Mouse (Mus musculus): Measurements from ENCODE around the gene Pex13. TPM values are rescaled to one million over a fixed set of nuclear protein-coding genes. Genes with fewer than 3 reads are reported as not detected.

Gene Pex13
- 32.7 and 35.5 TPM in 2 replicates for polyA plus RNA-seq (2012; rRNA removed)

DNA sequence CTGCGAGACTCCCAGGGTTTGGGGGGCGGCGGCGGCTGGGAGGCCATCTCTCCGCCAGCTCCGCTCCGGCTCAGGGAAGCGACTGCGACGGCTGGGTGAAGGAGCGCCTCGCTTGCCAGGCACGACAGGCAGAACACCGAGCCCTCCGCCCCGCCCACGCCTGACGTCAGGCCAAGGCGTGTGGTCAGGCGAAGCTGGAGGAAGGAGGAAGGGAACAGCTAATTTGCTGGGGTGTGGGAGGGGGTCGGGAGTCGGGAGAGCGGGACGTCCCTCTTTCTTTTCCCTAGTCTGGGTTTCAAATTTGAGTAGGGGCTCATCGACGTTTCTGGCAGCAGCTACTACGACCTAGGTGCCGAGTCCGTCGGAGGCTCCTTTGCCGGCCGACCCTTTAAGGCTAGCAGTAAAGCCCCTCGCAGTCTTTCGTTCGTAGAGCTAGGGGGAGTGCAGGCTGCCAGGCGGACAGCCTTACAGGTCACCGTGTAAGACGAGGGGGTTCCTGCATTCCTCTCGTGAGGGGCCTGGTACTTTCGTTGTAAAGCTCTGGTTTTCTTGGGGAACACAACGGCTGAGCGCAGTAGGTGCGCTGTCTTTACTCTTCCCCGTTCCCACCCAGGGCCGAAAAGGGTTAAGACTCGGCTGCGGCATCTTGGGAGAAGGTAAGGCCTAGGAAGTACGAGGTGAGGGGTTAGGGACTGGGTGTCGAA lies at the start of gene Pex13:
Pex13 (minus strand) TSS at position 162 of the 704 bp plus-strand sequence.
- Histone ChIP-seq H3K4me1 (ENCODE audit: control insufficient read depth, insufficient read depth, low read length) (peaks cover 2% of the 10 kb centered on the region; the same call in 1 of the 2 replicates), H3K27me3 (ENCODE audit: control insufficient read depth, insufficient read depth, low read length) (no peaks in the 10 kb centered on the region), H3K4me3 (ENCODE audit: control insufficient read depth, low read depth, low read length) (peak within 1 kb of the TSS; percentile 100), H3K36me3 (ENCODE audit: control insufficient read depth, insufficient read depth, low read length) (no peaks in the 10 kb centered on the region), H3K27ac (ENCODE audit: control insufficient read depth, insufficient read depth, low read depth, low read length) (peak within 1 kb of the TSS; percentile 98)
- TF ChIP-seq POLR2A (IDR thresholded peaks at IDR 0.05; ENCODE audit: control insufficient read depth, low read depth, low read length) = peak; percentile 90
- no peak for TF ChIP-seq CTCF (IDR thresholded peaks at IDR 0.05; ENCODE audit: control insufficient read depth, insufficient read depth, insufficient replicate concordance, low read depth, low read length)

DNA sequence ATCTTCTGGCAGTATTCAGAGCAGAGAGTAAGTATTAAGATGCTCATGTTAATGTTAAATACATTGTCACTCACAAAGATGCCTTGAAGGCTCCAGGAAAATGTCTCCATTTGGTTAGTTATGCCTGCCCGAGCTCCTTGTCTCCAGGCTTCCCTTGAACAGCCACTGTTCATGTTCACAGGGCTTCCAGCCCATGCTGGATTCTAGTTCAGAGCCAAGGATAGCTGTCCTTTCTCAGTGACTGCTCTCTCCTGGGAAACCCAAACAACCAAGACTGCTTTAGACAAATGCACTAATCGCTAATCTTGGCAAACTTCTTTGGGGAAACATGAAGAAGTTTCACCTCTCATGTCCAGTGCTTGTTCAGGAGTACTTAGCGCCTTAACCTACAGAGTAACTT lies 46.5 kb upstream of the Pex13 start:
- Histone ChIP-seq H3K4me1 (ENCODE audit: control insufficient read depth, insufficient read depth, low read length) (no peaks in the 10 kb centered on the region), H3K27me3 (ENCODE audit: control insufficient read depth, insufficient read depth, low read length) (no peaks in the 10 kb centered on the region), H3K4me3 (ENCODE audit: control insufficient read depth, low read depth, low read length) (no peak overlapping the region), H3K27ac (ENCODE audit: control insufficient read depth, insufficient read depth, low read depth, low read length) (no peak overlapping the region), H3K36me3 (ENCODE audit: control insufficient read depth, insufficient read depth, low read length) (peaks cover 2% of the 10 kb centered on the region)
- TF ChIP-seq CTCF (IDR thresholded peaks at IDR 0.05; ENCODE audit: control insufficient read depth, insufficient read depth, insufficient replicate concordance, low read depth, low read length) (no peak), POLR2A (IDR thresholded peaks at IDR 0.05; ENCODE audit: control insufficient read depth, low read depth, low read length) (no peak)

DNA sequence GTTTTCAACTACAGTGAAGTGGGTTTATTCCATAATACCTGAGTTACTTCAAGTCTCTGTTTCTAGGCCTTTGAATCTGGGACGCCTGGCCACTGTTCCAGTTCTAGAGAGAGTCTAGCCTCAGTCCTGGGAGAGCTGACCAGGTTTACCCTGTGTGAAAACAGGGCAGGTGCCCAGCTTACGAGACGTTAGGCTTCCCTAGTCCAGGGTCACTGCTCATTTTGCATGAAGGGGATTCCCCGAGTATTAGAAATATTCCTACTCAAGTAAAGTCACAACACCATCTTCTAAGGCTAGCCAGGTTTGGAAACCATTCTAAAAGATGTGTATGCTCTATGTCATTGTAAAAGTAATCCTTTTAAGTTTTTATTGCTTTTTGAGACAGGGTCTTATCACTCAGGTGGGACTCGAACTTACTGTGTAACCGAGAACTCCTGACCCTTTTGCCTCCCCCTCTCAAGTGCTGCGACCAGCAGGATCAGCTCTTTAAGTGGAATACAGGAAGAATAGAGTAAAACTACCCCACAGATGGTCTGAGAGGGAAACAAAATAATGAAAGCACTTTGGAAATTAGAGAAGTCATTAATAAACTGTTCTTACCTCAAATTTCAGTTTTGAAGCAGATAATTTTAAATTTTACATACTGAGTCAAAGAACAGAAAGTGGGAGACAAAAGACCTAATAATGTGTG lies 39.0 kb upstream of the Pex13 start:
- Histone ChIP-seq H3K27me3 (ENCODE audit: control insufficient read depth, insufficient read depth, low read length) (no peaks in the 10 kb centered on the region), H3K4me3 (ENCODE audit: control insufficient read depth, low read depth, low read length) (no peak overlapping the region), H3K36me3 (ENCODE audit: control insufficient read depth, insufficient read depth, low read length) (peaks cover 2% of the 10 kb centered on the region; the same call in 1 of the 2 replicates), H3K27ac (ENCODE audit: control insufficient read depth, insufficient read depth, low read depth, low read length) (no peak overlapping the region), H3K4me1 (ENCODE audit: control insufficient read depth, insufficient read depth, low read length) (no peaks in the 10 kb centered on the region)
- no peak for TF ChIP-seq POLR2A (IDR thresholded peaks at IDR 0.05; ENCODE audit: control insufficient read depth, low read depth, low read length)
- TF ChIP-seq CTCF (IDR thresholded peaks at IDR 0.05; ENCODE audit: control insufficient read depth, insufficient read depth, insufficient replicate concordance, low read depth, low read length) = no peak

DNA sequence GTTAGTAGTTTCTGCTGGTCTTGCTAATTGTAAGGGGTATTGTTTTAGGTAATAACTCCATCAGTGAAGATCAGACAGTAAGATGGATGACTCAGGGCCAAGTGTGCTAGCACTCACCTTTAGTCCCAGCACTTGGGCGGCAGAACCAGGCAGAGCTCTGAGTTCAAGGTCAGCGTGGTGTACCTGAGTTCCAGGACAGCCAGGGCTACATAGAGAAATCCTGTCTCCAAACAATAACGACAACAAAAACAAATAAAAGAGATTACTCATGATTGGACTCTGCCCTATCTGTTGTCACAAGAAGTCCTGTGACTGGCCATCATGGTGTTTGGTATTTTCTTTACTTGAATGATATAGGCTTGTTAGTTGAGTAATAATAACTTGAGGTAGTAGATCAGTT lies 36.1 kb upstream of the Pex13 start:
- Histone ChIP-seq H3K4me3 (ENCODE audit: control insufficient read depth, low read depth, low read length) (no peak overlapping the region), H3K4me1 (ENCODE audit: control insufficient read depth, insufficient read depth, low read length) (no peaks in the 10 kb centered on the region), H3K27me3 (ENCODE audit: control insufficient read depth, insufficient read depth, low read length) (no peaks in the 10 kb centered on the region), H3K27ac (ENCODE audit: control insufficient read depth, insufficient read depth, low read depth, low read length) (no peak overlapping the region), H3K36me3 (ENCODE audit: control insufficient read depth, insufficient read depth, low read length) (peaks cover 2% of the 10 kb centered on the region; the same call in 1 of the 2 replicates)
- TF ChIP-seq POLR2A (IDR thresholded peaks at IDR 0.05; ENCODE audit: control insufficient read depth, low read depth, low read length) = no peak
- no peak for TF ChIP-seq CTCF (IDR thresholded peaks at IDR 0.05; ENCODE audit: control insufficient read depth, insufficient read depth, insufficient replicate concordance, low read depth, low read length)

DNA sequence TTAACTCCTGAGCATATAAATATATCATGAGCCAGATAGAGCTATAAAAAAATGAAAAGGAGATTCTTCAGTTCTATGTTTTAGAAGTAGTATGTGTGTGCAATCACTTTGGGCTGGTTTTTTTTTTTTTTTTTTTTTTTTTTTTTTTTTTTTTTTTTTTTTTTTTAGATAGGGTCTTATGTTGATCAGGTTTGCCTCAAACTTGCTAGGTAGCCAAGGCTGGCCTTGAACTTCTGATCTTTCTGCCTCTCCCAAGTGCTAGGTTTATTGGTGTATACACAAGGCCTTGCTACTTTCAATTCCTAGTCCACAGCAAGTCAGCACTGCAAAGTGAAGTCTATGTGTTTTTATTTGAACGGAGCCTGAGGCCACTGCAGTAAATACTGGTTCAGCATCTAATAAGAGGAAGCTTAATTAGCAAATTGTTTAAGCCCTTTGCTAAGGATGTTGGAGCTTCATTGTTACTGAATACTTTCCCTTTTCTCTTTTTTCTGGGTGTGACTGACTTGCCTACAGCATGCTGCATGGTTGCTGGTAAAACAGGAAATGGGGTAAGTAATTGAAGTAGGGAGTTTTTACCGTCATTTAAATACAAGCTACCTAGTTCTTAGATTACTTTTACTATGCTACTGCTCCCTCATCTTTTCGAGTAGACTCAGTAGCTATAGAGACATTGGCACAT lies 33.8 kb upstream of the Pex13 start:
- H3K27me3 ChIP-seq (ENCODE audit: control insufficient read depth, insufficient read depth, low read length) = no peaks in the 10 kb centered on the region
- H3K27ac ChIP-seq (ENCODE audit: control insufficient read depth, insufficient read depth, low read depth, low read length) = no peak overlapping the region
- H3K4me1 ChIP-seq (ENCODE audit: control insufficient read depth, insufficient read depth, low read length) = no peaks in the 10 kb centered on the region
- peaks cover 2% of the 10 kb centered on the region; the same call in 1 of the 2 replicates for H3K36me3 ChIP-seq (ENCODE audit: control insufficient read depth, insufficient read depth, low read length)
- no peak for TF ChIP-seq POLR2A (IDR thresholded peaks at IDR 0.05; ENCODE audit: control insufficient read depth, low read depth, low read length)
- TF ChIP-seq CTCF (IDR thresholded peaks at IDR 0.05; ENCODE audit: control insufficient read depth, insufficient read depth, insufficient replicate concordance, low read depth, low read length) = no peak
- H3K4me3 ChIP-seq (ENCODE audit: control insufficient read depth, low read depth, low read length) = no peak overlapping the region

DNA sequence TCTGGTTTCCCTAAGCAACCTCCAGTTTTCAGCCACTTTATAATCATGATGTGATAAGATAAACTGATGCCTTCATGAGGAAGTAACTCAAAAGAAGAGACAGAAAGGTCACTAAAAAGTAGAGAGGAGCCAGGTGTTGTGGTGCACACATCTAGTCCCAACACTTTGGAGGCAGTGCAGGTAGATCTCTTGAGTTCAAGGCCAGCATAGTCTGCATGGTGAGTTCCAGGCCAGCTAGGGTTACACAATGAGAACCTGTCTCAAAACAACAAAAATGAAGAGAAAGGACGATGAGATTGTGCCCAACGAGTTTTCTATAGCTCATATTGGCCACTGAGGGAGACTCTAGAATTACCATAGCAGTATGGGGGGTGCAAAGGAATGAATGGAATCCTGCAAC lies 32.8 kb upstream of the Pex13 start:
- TF ChIP-seq POLR2A (IDR thresholded peaks at IDR 0.05; ENCODE audit: control insufficient read depth, low read depth, low read length) = no peak
- TF ChIP-seq CTCF (IDR thresholded peaks at IDR 0.05; ENCODE audit: control insufficient read depth, insufficient read depth, insufficient replicate concordance, low read depth, low read length) = no peak
- H3K4me3 ChIP-seq (ENCODE audit: control insufficient read depth, low read depth, low read length) = no peak overlapping the region
- H3K36me3 ChIP-seq (ENCODE audit: control insufficient read depth, insufficient read depth, low read length) = peaks cover 2% of the 10 kb centered on the region; the same call in 1 of the 2 replicates
- H3K27me3 ChIP-seq (ENCODE audit: control insufficient read depth, insufficient read depth, low read length) = no peaks in the 10 kb centered on the region
- H3K27ac ChIP-seq (ENCODE audit: control insufficient read depth, insufficient read depth, low read depth, low read length) = no peak overlapping the region; the same call in 1 of the 2 replicates
- no peaks in the 10 kb centered on the region for H3K4me1 ChIP-seq (ENCODE audit: control insufficient read depth, insufficient read depth, low read length)

DNA sequence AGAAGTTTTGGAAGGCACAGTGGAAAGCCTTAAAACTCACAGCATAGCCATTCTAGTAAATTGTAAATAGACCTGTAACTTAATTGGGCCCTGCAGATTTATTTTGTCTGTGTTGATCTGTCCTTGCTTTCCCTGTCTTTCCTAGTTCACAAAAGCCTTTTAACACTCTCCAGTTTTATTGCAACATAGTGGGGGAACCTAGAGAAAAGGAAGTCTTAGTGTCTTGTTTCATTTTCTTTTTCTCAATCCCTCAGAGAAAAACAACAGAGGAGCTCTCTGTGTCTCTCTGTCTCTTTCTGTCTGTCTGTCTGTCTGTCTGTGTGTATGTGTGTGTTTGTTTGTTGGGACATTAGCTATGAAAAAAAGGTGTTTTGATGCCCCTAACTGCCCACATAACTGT lies 30.1 kb upstream of the Pex13 start:
- no peaks in the 10 kb centered on the region for H3K27me3 ChIP-seq (ENCODE audit: control insufficient read depth, insufficient read depth, low read length)
- H3K4me3 ChIP-seq (ENCODE audit: control insufficient read depth, low read depth, low read length) = no peak overlapping the region
- H3K4me1 ChIP-seq (ENCODE audit: control insufficient read depth, insufficient read depth, low read length) = no peaks in the 10 kb centered on the region
- TF ChIP-seq POLR2A (IDR thresholded peaks at IDR 0.05; ENCODE audit: control insufficient read depth, low read depth, low read length) (no peak), CTCF (IDR thresholded peaks at IDR 0.05; ENCODE audit: control insufficient read depth, insufficient read depth, insufficient replicate concordance, low read depth, low read length) (no peak)
- H3K36me3 ChIP-seq (ENCODE audit: control insufficient read depth, insufficient read depth, low read length) = no peaks in the 10 kb centered on the region
- H3K27ac ChIP-seq (ENCODE audit: control insufficient read depth, insufficient read depth, low read depth, low read length) = no peak overlapping the region

Data from testis, adult 2 months (tissue).